8 mouse cellular contexts compared by ENCODE assay signal in genomic region chrX:92342924-92343323, GRCm38 (mm10).
A peak's percentile ranks its signal among the peaks of the same experiment; 100 is the strongest.
DNase-seq lines count a peak whose midpoint lies in the region; ATAC-seq and TF ChIP-seq lines count a peak whose summit lies in the region.
"Had no signal": no experiment of that assay in that cellular context is flagged by ENCODE, and none has a peak within 500 bp of the region (broad histone marks: within the 10 kb centered on the region; RNA-seq: fewer than 3 reads in every experiment).

No protein-coding gene starts in this region.

- H3K4me3 ChIP-seq in kidney, embryonic 14.5 days (ENCODE audit: low read length) = no peak overlapping the region
- H3K4me3 ChIP-seq in ES-Bruce4 (ENCODE audit: low read depth, low read length) = no peak overlapping the region
- H3K4me3 ChIP-seq: liver, embryonic 13.5 days had no signal

- TF ChIP-seq CTCF in ES-Bruce4 (IDR thresholded peaks at IDR 0.05; ENCODE audit: low read depth, low read length) = peak; percentile 60

- H3K27ac ChIP-seq in kidney, embryonic 14.5 days (ENCODE audit: low read depth, low read length) = no peak overlapping the region
- H3K27ac ChIP-seq in ES-Bruce4 (ENCODE audit: insufficient read depth, low read length) = no peak overlapping the region
- H3K27ac ChIP-seq: liver, embryonic 13.5 days had no signal

- H3K4me1 ChIP-seq in kidney, embryonic 14.5 days (ENCODE audit: control insufficient read depth, insufficient read depth, low read length) = no peaks in the 10 kb centered on the region
- no peaks in the 10 kb centered on the region for H3K4me1 ChIP-seq in ES-Bruce4 (ENCODE audit: control insufficient read depth, insufficient read depth, low read length)
- H3K4me1 ChIP-seq: liver, embryonic 13.5 days had no signal

- H3K9me3 ChIP-seq in kidney, embryonic 14.5 days (ENCODE audit: control insufficient read depth, low read length) = no peaks in the 10 kb centered on the region
- H3K9me3 ChIP-seq in ES-Bruce4 (replicated peaks; ENCODE audit: control insufficient read depth, insufficient read depth, low read length, poor library complexity, severe bottlenecking) = no peaks in the 10 kb centered on the region
- H3K9me3 ChIP-seq: liver, embryonic 13.5 days had no signal

- no peak overlapping the region for H3K4me2 ChIP-seq in kidney, embryonic 14.5 days (replicated peaks; ENCODE audit: low read depth, low read length)
- H3K4me2 ChIP-seq: liver, embryonic 13.5 days had no signal

- DNase-seq in kidney, adult 11 months = peak; percentile 17
- DNase-seq in WW6 (ENCODE audit: low read depth, low spot score) = peak; percentile 1
- peak; percentile 58 for DNase-seq in embryo, embryonic 10 days (ENCODE audit: low spot score)
- DNase-seq in left cerebral cortex, postnatal 4 days = peak; percentile 37
- peak; percentile 3 for DNase-seq in right cerebral cortex, postnatal 25 days
- DNase-seq: liver, embryonic 13.5 days had no signal

- no peak for TF ChIP-seq EP300 in ES-Bruce4 (IDR thresholded peaks at IDR 0.05; ENCODE audit: insufficient read depth, low read depth, low read length)

- TF ChIP-seq POLR2A in ES-Bruce4 (IDR thresholded peaks at IDR 0.05; ENCODE audit: insufficient read depth, low read length) = no peak

- no peaks in the 10 kb centered on the region for H3K27me3 ChIP-seq in kidney, embryonic 14.5 days (ENCODE audit: control insufficient read depth, insufficient read depth, low read length)
- no peaks in the 10 kb centered on the region for H3K27me3 ChIP-seq in ES-Bruce4 (ENCODE audit: control insufficient read depth, insufficient read depth, low read length, poor library complexity, severe bottlenecking)
- H3K27me3 ChIP-seq: liver, embryonic 13.5 days had no signal

- ATAC-seq in kidney, embryonic 14.5 days (ENCODE audit: low FRiP score, low TSS enrichment) = no peak

- no peak overlapping the region for H3K9ac ChIP-seq in kidney, embryonic 14.5 days (ENCODE audit: low read depth, low read length)
- no peak overlapping the region for H3K9ac ChIP-seq in ES-Bruce4 (ENCODE audit: low read depth, poor library complexity, severe bottlenecking)
- H3K9ac ChIP-seq: liver, embryonic 13.5 days had no signal

- intact Hi-C loops in left cerebral cortex, postnatal 4 days (cut with DNase I) = no loop called here

- no peaks in the 10 kb centered on the region for H3K36me3 ChIP-seq in kidney, embryonic 14.5 days (ENCODE audit: control insufficient read depth, insufficient read depth, low read length)
- H3K36me3 ChIP-seq in ES-Bruce4 (ENCODE audit: control insufficient read depth, insufficient read depth, low read length, poor library complexity, severe bottlenecking) = no peaks in the 10 kb centered on the region
- H3K36me3 ChIP-seq: liver, embryonic 13.5 days had no signal

- 18% methylated on average over 5 of the region's 5 CpGs for WGBS in kidney, embryonic 14.5 days

Comparison
In these comparisons a context has a peak if more than half of its experiments do, and no peak if none do; other contexts are left out.
1. DNase-seq: peak in every context shown above with its lines; median percentile 58 in embryo, embryonic 10 days; 37 in left cerebral cortex, postnatal 4 days; 17 in kidney, adult 11 months; 3 in right cerebral cortex, postnatal 25 days; 1 in WW6.